Mouse (Mus musculus) megakaryocyte, embryonic 14.5 days (primary cell): ENCODE measurements around the gene Rapgef5.

Experiments
- FLI1 ChIP-seq: IDR thresholded peaks from 2 replicates; pipeline ENCODE4 v1.6.1; 2012; ENCODE audit warnings: low read length, inconsistent platforms, mixed read lengths
- GATA1 ChIP-seq: IDR thresholded peaks from 3 replicates; pipeline ENCODE4 v1.6.1; 2012; ENCODE audit warnings: mixed read lengths, low read length, inconsistent platforms, borderline replicate concordance

DNA sequence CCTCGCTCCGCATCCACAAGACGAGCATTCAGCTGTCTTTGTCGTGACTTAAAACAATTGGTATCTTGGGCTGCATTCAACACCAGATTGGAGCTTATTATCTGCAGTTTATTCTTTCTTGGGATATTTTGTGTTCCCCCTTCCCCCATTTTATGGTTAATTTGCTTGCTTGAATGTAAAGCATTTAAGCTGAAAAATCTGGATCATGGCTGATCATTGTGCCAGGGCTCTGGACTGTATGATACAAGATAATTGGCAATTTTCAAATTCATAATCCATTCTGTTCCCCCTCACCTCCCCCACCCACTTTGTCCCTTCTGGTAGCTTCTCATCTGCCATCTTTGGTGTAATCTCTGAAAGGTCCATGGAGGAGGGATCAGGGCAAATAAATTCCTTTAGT is 290.2 kb downstream of the Rapgef5 start:
- no peak for TF ChIP-seq FLI1
- TF ChIP-seq GATA1, result no peak
